Mouse (Mus musculus) heart, embryonic 13.5 days (tissue): ENCODE measurements around the gene Cmtr1. TPM values are rescaled to one million over a fixed set of nuclear protein-coding genes. Genes with fewer than 3 reads are reported as not detected.
A peak's percentile ranks its signal among the peaks of the same experiment; 100 is the strongest.

Experiments used
- ATAC-seq: fragments of 200-750 bp; cut with Nextera tagmentation; 2 replicates; pipeline ENCODE4 v1.8.0; 2017; ENCODE audit warnings: moderate TSS enrichment; ENCODE audit not compliant: insufficient number of reproducible peaks, low FRiP score, low TSS enrichment; ENCODE audit errors: extremely low read depth
- H3K27ac ChIP-seq: fragments of 300-500 bp; sonication (generic); replicated peaks from 2 replicates; pipeline ENCODE4 v1.5.1; 2015; ENCODE audit warnings: moderate library complexity, mild to moderate bottlenecking, inconsistent platforms
- H3K27me3 ChIP-seq: fragments of 300-500 bp; sonication (generic); replicated peaks from 2 replicates; pipeline ENCODE4 v1.6.1; 2015; ENCODE audit warnings: mild to moderate bottlenecking, inconsistent platforms
- H3K36me3 ChIP-seq: fragments of 300-500 bp; sonication (generic); 2 replicates; pipeline ENCODE4 v1.6.1; 2015; ENCODE audit warnings: mild to moderate bottlenecking, inconsistent platforms
- H3K4me1 ChIP-seq: fragments of 300-500 bp; sonication (generic); 2 replicates; pipeline ENCODE4 v1.6.1; 2015; ENCODE audit warnings: inconsistent platforms
- H3K4me2 ChIP-seq: fragments of 300-500 bp; sonication (generic); 2 replicates; pipeline ENCODE4 v1.6.1; 2015; ENCODE audit warnings: inconsistent platforms, mild to moderate bottlenecking, moderate library complexity
- H3K4me3 ChIP-seq: fragments of 300-500 bp; sonication (generic); 2 replicates; pipeline ENCODE4 v1.5.1; 2015; ENCODE audit warnings: moderate library complexity, mild to moderate bottlenecking, inconsistent platforms
- H3K9ac ChIP-seq: fragments of 300-500 bp; sonication (generic); 2 replicates; pipeline ENCODE4 v1.6.1; 2015; ENCODE audit warnings: inconsistent platforms, mild to moderate bottlenecking, moderate library complexity
- H3K9me3 ChIP-seq: fragments of 300-500 bp; sonication (generic); 2 replicates; pipeline ENCODE4 v1.6.1; 2016; ENCODE audit warnings: inconsistent platforms
- WGBS: fragments of 180-500 bp; shearing (Covaris S2); methylation state at CpG from one replicate; pipeline ENCODE4 v1.1.7; 2015; ENCODE audit warnings: mixed read lengths; 5-methylcytosine and 5-hydroxymethylcytosine counted together
- polyA plus RNA-seq: library from polyadenylated mRNA; unstranded; fragments of >200 nt; fragmentation: Nextera tagmentation; extraction: Ambion mirVana; gene quantifications from 2 replicates; pipeline ENCODE4 v1.2.1, GENCODE M21; 2015

Gene Cmtr1
- polyA plus RNA-seq, 1 experiment from 2014 or later, result 87.9 TPM

GRCm38 (mm10) chr17:29669936-29670335, 9.5 kb downstream of the Cmtr1 start:
- peaks cover 81% of the 10 kb centered on the region for H3K36me3 ChIP-seq

GRCm38 (mm10) chr17:29671021-29671420, 10.6 kb downstream of the Cmtr1 start:
- H3K27me3 ChIP-seq, result no peaks in the 10 kb centered on the region
- peaks cover 83% of the 10 kb centered on the region for H3K36me3 ChIP-seq
- 97% methylated on average over 2 of the region's 2 CpGs for WGBS

More at GRCm38 (mm10) chr17:29669936-29670335, 9.5 kb downstream of the Cmtr1 start:
- no peaks in the 10 kb centered on the region for H3K9me3 ChIP-seq
- H3K4me1 ChIP-seq, result peaks cover 16% of the 10 kb centered on the region
- no peak for ATAC-seq
- H3K27ac ChIP-seq, result no peak overlapping the region
- no peak overlapping the region for H3K4me3 ChIP-seq
- H3K27me3 ChIP-seq, result no peaks in the 10 kb centered on the region
- no peak overlapping the region for H3K9ac ChIP-seq
- no peak overlapping the region for H3K4me2 ChIP-seq

GRCm38 (mm10) chr17:29673325-29673724, 12.9 kb downstream of the Cmtr1 start:
- ATAC-seq, result no peak
- H3K36me3 ChIP-seq, result peaks cover 83% of the 10 kb centered on the region
- 91% methylated on average over 4 of the region's 4 CpGs for WGBS

More at GRCm38 (mm10) chr17:29671021-29671420, 10.6 kb downstream of the Cmtr1 start:
- H3K4me1 ChIP-seq, result peaks cover 16% of the 10 kb centered on the region
- no peak for ATAC-seq
- no peak overlapping the region for H3K9ac ChIP-seq
- no peaks in the 10 kb centered on the region for H3K9me3 ChIP-seq
- H3K4me3 ChIP-seq, result no peak overlapping the region
- H3K27ac ChIP-seq, result no peak overlapping the region
- no peak overlapping the region for H3K4me2 ChIP-seq

GRCm38 (mm10) chr17:29678526-29678925, 18.1 kb downstream of the Cmtr1 start:
- no peak overlapping the region for H3K4me3 ChIP-seq
- no peak overlapping the region for H3K9ac ChIP-seq
- peaks cover 24% of the 10 kb centered on the region for H3K4me1 ChIP-seq
- H3K4me2 ChIP-seq, result no peak overlapping the region
- no peak for ATAC-seq
- 84% methylated on average over 8 of the region's 8 CpGs for WGBS
- peaks cover 98% of the 10 kb centered on the region for H3K36me3 ChIP-seq
- no peak overlapping the region for H3K27ac ChIP-seq
- H3K27me3 ChIP-seq, result no peaks in the 10 kb centered on the region
- no peaks in the 10 kb centered on the region for H3K9me3 ChIP-seq

More at GRCm38 (mm10) chr17:29673325-29673724, 12.9 kb downstream of the Cmtr1 start:
- no peaks in the 10 kb centered on the region for H3K9me3 ChIP-seq
- peaks cover 12% of the 10 kb centered on the region for H3K4me1 ChIP-seq
- no peaks in the 10 kb centered on the region for H3K27me3 ChIP-seq
- no peak overlapping the region for H3K27ac ChIP-seq
- no peak overlapping the region for H3K4me2 ChIP-seq
- no peak overlapping the region for H3K9ac ChIP-seq
- no peak overlapping the region for H3K4me3 ChIP-seq

GRCm38 (mm10) chr17:29679038-29679767, 18.8 kb downstream of the Cmtr1 start:
- Histone ChIP-seq H3K27me3 (no peaks in the 10 kb centered on the region), H3K4me1 (peaks cover 30% of the 10 kb centered on the region), H3K36me3 (peaks cover 98% of the 10 kb centered on the region), H3K9me3 (no peaks in the 10 kb centered on the region), H3K4me2 (no peak overlapping the region), H3K27ac (no peak overlapping the region), H3K4me3 (no peak overlapping the region), H3K9ac (no peak overlapping the region)
- WGBS, result 75% methylated on average over 6 of the region's 6 CpGs
- ATAC-seq, result no peak

GRCm38 (mm10) chr17:29680174-29680573, 19.8 kb downstream of the Cmtr1 start:
- peaks cover 98% of the 10 kb centered on the region for H3K36me3 ChIP-seq
- ATAC-seq, result no peak
- H3K4me2 ChIP-seq, result no peak overlapping the region
- no peak overlapping the region for H3K9ac ChIP-seq
- H3K4me1 ChIP-seq, result peaks cover 36% of the 10 kb centered on the region
- no peaks in the 10 kb centered on the region for H3K27me3 ChIP-seq
- WGBS, result 69% methylated on average over 2 of the region's 2 CpGs
- H3K4me3 ChIP-seq, result no peak overlapping the region
- no peak overlapping the region for H3K27ac ChIP-seq
- H3K9me3 ChIP-seq, result no peaks in the 10 kb centered on the region

GRCm38 (mm10) chr17:29680921-29681320, 20.5 kb downstream of the Cmtr1 start:
- H3K4me2 ChIP-seq, result no peak overlapping the region
- H3K4me3 ChIP-seq, result no peak overlapping the region
- H3K36me3 ChIP-seq, result peaks cover 98% of the 10 kb centered on the region
- H3K27me3 ChIP-seq, result no peaks in the 10 kb centered on the region
- no peaks in the 10 kb centered on the region for H3K9me3 ChIP-seq
- H3K4me1 ChIP-seq, result peaks cover 38% of the 10 kb centered on the region
- no peak for ATAC-seq
- H3K27ac ChIP-seq, result no peak overlapping the region
- H3K9ac ChIP-seq, result no peak overlapping the region
- 61% methylated on average over 2 of the region's 2 CpGs for WGBS

GRCm38 (mm10) chr17:29681669-29682068, 21.3 kb downstream of the Cmtr1 start:
- Histone ChIP-seq H3K27me3 (no peaks in the 10 kb centered on the region), H3K4me3 (no peak overlapping the region), H3K4me2 (no peak overlapping the region), H3K9ac (no peak overlapping the region), H3K27ac (no peak overlapping the region), H3K9me3 (no peaks in the 10 kb centered on the region), H3K36me3 (peaks cover 98% of the 10 kb centered on the region), H3K4me1 (peaks cover 46% of the 10 kb centered on the region)
- WGBS, result 92% methylated on average over 9 of the region's 9 CpGs
- ATAC-seq, result no peak

- H3K4me3 ChIP-seq, result no peak overlapping the region
- H3K27ac ChIP-seq, result no peak overlapping the region
- no peaks in the 10 kb centered on the region for H3K9me3 ChIP-seq
- H3K4me2 ChIP-seq, result no peak overlapping the region
- WGBS, result 87% methylated on average over 7 of the region's 7 CpGs
- no peaks in the 10 kb centered on the region for H3K27me3 ChIP-seq
- H3K4me1 ChIP-seq, result peaks cover 52% of the 10 kb centered on the region
- H3K9ac ChIP-seq, result no peak overlapping the region
- ATAC-seq, result no peak
- peaks cover 98% of the 10 kb centered on the region for H3K36me3 ChIP-seq
Observed at GRCm38 (mm10) chr17:29682261-29682660, 21.9 kb downstream of the Cmtr1 start.

GRCm38 (mm10) chr17:29683127-29683526, 22.7 kb downstream of the Cmtr1 start:
- peaks cover 98% of the 10 kb centered on the region for H3K36me3 ChIP-seq
- 42% methylated on average over 2 of the region's 2 CpGs for WGBS

GRCm38 (mm10) chr17:29684275-29684674, 23.9 kb downstream of the Cmtr1 start:
- no peaks in the 10 kb centered on the region for H3K9me3 ChIP-seq
- no peak overlapping the region for H3K4me3 ChIP-seq
- no peaks in the 10 kb centered on the region for H3K27me3 ChIP-seq
- no peak overlapping the region for H3K27ac ChIP-seq
- WGBS, result 47% methylated on average over 4 of the region's 4 CpGs
- H3K4me1 ChIP-seq, result peaks cover 68% of the 10 kb centered on the region
- no peak for ATAC-seq
- peak overlapping the region; percentile 28; the same call in 1 of the 2 replicates for H3K9ac ChIP-seq
- H3K4me2 ChIP-seq, result no peak overlapping the region
- H3K36me3 ChIP-seq, result peaks cover 98% of the 10 kb centered on the region

More at GRCm38 (mm10) chr17:29683127-29683526, 22.7 kb downstream of the Cmtr1 start:
- H3K9ac ChIP-seq, result no peak overlapping the region
- no peak overlapping the region for H3K27ac ChIP-seq
- H3K4me1 ChIP-seq, result peaks cover 60% of the 10 kb centered on the region
- H3K4me3 ChIP-seq, result no peak overlapping the region
- H3K9me3 ChIP-seq, result no peaks in the 10 kb centered on the region
- H3K27me3 ChIP-seq, result no peaks in the 10 kb centered on the region
- no peak overlapping the region for H3K4me2 ChIP-seq
- ATAC-seq, result no peak

GRCm38 (mm10) chr17:29686771-29687170, 26.4 kb downstream of the Cmtr1 start:
- no peak overlapping the region for H3K4me2 ChIP-seq
- H3K4me1 ChIP-seq, result peaks cover 54% of the 10 kb centered on the region
- WGBS, result 81% methylated on average over 5 of the region's 5 CpGs
- H3K9me3 ChIP-seq, result no peaks in the 10 kb centered on the region
- peak overlapping the region; percentile 89; the same call in 1 of the 2 replicates for H3K27ac ChIP-seq
- H3K36me3 ChIP-seq, result peaks cover 100% of the 10 kb centered on the region
- ATAC-seq, result no peak
- H3K4me3 ChIP-seq, result no peak overlapping the region
- no peaks in the 10 kb centered on the region for H3K27me3 ChIP-seq
- H3K9ac ChIP-seq, result 0 out of 2 replicates have a peak overlapping the region, but pooled peaks have one; percentile 19
